Mouse (Mus musculus) brain, embryonic 14.5 days (tissue): Measurements from ENCODE around the gene Spag5. TPM values are rescaled to one million over a fixed set of nuclear protein-coding genes. Genes with fewer than 3 reads are reported as not detected.
A peak's percentile ranks its signal among the peaks of the same experiment; 100 is the strongest.

Experiments
- DNase-seq: peaks from one replicate; pipeline ENCODE4 v3.0.0-alpha.2; 2011; ENCODE audit warnings: low read depth
- CTCF ChIP-seq: fragments of 200-500 bp; IDR thresholded peaks from 2 replicates; pipeline ENCODE4 v1.5.1; 2012; ENCODE audit warnings: inconsistent platforms, mild to moderate bottlenecking, moderate library complexity, borderline replicate concordance; ENCODE audit not compliant: insufficient read depth, insufficient read length; ENCODE audit errors: extremely low read depth
- POLR2A ChIP-seq: fragments of 200-500 bp; IDR thresholded peaks from 2 replicates; pipeline ENCODE4 v1.6.1; 2012; ENCODE audit warnings: mild to moderate bottlenecking, inconsistent platforms, borderline replicate concordance; ENCODE audit not compliant: poor library complexity, insufficient read depth, insufficient read length, severe bottlenecking; ENCODE audit errors: extremely low read depth
- polyA plus RNA-seq: library from polyadenylated mRNA; depleted of rRNA; stranded (reverse); fragments of >200 nt; gene quantifications from 2 replicates; pipeline ENCODE4 v1.2.3, GENCODE M21; 2012

Gene Spag5
- polyA plus RNA-seq, 1 experiment: 22.0 TPM

- TF ChIP-seq POLR2A: no peak
- no peak for TF ChIP-seq CTCF
- DNase-seq: no peak
Observed at GRCm38 (mm10) chr11:78327215-78327614, 25.9 kb downstream of the Spag5 start.

- DNase-seq: peak; percentile 98
- TF ChIP-seq CTCF (no peak), POLR2A (peak; percentile 68; the same call in 1 of the 2 replicates)
Observed at GRCm38 (mm10) chr11:78327634-78328511, 26.5 kb downstream of the Spag5 start, which contains the start of gene Pigs. TSS of gene Pigs (plus strand) at chr11:78328415.

- TF ChIP-seq CTCF (no peak), POLR2A (no peak)
Observed at GRCm38 (mm10) chr11:78328512-78329056, 27.3 kb downstream of the Spag5 start.

GRCm38 (mm10) chr11:78332676-78333075 is 31.3 kb downstream of the Spag5 start:
- no peak for DNase-seq
- TF ChIP-seq POLR2A (no peak), CTCF (no peak)

More at GRCm38 (mm10) chr11:78328512-78329056, 27.3 kb downstream of the Spag5 start:
- DNase-seq: no peak

GRCm38 (mm10) chr11:78333992-78334391 is 32.7 kb downstream of the Spag5 start:
- TF ChIP-seq POLR2A (no peak), CTCF (no peak)

DNA sequence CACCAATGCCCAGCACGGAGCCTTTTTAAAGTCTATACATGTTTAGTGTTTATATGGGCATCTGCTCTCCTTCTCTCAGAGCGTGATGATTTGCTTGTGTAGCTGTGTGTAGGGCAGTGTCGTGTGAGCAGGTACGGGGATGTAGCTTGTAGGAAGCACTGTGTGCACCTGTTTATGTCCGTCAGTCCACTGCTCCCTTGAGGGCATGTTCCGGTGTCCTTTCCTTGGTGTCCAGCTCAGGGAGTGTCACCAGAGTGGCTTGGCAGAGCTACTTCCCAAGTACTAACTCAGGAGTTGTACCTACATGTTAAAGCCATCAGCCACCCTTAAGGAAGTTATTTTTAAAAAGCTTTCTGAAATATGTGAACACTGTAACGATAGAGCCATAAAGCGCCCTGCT is 35.7 kb downstream of the Spag5 start:
- DNase-seq: no peak
- TF ChIP-seq CTCF (no peak), POLR2A (no peak)

More at GRCm38 (mm10) chr11:78333992-78334391, 32.7 kb downstream of the Spag5 start:
- no peak for DNase-seq

DNA sequence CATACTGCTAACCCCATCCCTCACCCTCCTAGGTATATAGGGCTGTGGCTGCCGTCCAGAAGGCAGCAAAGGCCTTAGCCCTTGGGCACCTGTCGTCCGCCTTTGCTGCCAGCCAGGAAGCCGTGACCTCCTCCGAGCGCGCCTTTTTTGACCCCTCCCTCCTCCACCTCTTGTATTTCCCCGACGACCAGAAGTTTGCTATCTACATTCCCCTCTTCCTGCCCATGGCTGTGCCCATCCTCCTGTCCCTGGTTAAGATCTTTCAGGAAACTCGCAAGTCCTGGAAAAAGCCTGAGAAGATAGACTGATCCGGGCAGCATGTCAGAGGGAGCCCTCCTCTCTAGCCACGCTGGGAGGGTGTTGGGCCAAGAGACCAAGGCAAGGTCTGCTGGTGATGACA is 40.4 kb downstream of the Spag5 start:
- TF ChIP-seq POLR2A: no peak
- TF ChIP-seq CTCF: no peak
- DNase-seq: no peak

- TF ChIP-seq CTCF: no peak
- peak; percentile 92 for TF ChIP-seq POLR2A
- DNase-seq: peak; percentile 89
Observed at GRCm38 (mm10) chr11:78343381-78344327, 42.3 kb downstream of the Spag5 start, which contains the start of gene Unc119. TSS of gene Unc119 (plus strand) at chr11:78343482.

GRCm38 (mm10) chr11:78344328-78344889 is 43.1 kb downstream of the Spag5 start:
- TF ChIP-seq CTCF (no peak), POLR2A (no peak)
- peak; percentile 13 for DNase-seq

- TF ChIP-seq POLR2A (no peak), CTCF (no peak)
- DNase-seq: peak; percentile 33
Observed at GRCm38 (mm10) chr11:78344890-78345715, 43.8 kb downstream of the Spag5 start.

- no peak for DNase-seq
- TF ChIP-seq CTCF (no peak), POLR2A (no peak)
Observed at GRCm38 (mm10) chr11:78345801-78346200, 44.5 kb downstream of the Spag5 start.
